Mouse (Mus musculus) small intestine, adult 2 months (tissue): ENCODE measurements around the gene Opa1.

Source experiments
- CTCF ChIP-seq: fragments of 200-500 bp; IDR thresholded peaks from 2 replicates; pipeline ENCODE4 v1.5.1; 2012; ENCODE audit warnings: low read depth, mild to moderate bottlenecking, control low read depth, inconsistent platforms, low read length, moderate library complexity, mixed read lengths; ENCODE audit not compliant: insufficient replicate concordance, insufficient read length; ENCODE audit errors: extremely low read depth
- POLR2A ChIP-seq: fragments of 200-500 bp; IDR thresholded peaks from 2 replicates; pipeline ENCODE4 v1.6.1; 2012; ENCODE audit warnings: low read depth, mild to moderate bottlenecking, control low read depth, inconsistent platforms, low read length, moderate library complexity

GRCm38 (mm10) chr16:29533641-29534040 is 45.5 kb upstream of the Opa1 start:
- TF ChIP-seq CTCF (no peak), POLR2A (no peak)
